Mouse (Mus musculus) frontal cortex, postnatal 36 days (tissue): ENCODE data around the gene Szrd1.
"Not testable (repeated sequence)": the region's sequence is repeated elsewhere in the genome, so short reads cannot be mapped to it uniquely, and the experiment has no call there.

ENCODE experiments used
- DNase-seq, 2 experiments: peaks; one replicate each; pipeline ENCODE4 v3.0.0; 2022; ENCODE audit warnings: low spot score in 2 of 2

The Szrd1 gene

GRCm38 (mm10) chr4:141147112-141148008, 7.8 kb upstream of the Szrd1 start, which contains the start of gene Fbxo42:
Gene Fbxo42, plus strand, starts transcription at chr4:141147913.
- peak; percentile 91 to 94 for DNase-seq

- no peak for DNase-seq
Measured at GRCm38 (mm10) chr4:141146491-141147033, 7.0 kb upstream of the Szrd1 start.

- not testable (repeated sequence) for DNase-seq
Measured at GRCm38 (mm10) chr4:141145124-141145523, 5.5 kb upstream of the Szrd1 start.

- DNase-seq = peak; percentile 76 to 90
Measured at GRCm38 (mm10) chr4:141142285-141142811, 2.8 kb upstream of the Szrd1 start.

GRCm38 (mm10) chr4:141140967-141141366, 1.4 kb upstream of the Szrd1 start:
- no peak for DNase-seq

- DNase-seq = not testable (repeated sequence)
Measured at GRCm38 (mm10) chr4:141140354-141140753, 779 bp upstream of the Szrd1 start.

- no peak for DNase-seq
Measured at GRCm38 (mm10) chr4:141138425-141139115, 1.0 kb downstream of the Szrd1 start.

GRCm38 (mm10) chr4:141137740-141138139, 1.8 kb downstream of the Szrd1 start:
- not testable (repeated sequence) for DNase-seq

GRCm38 (mm10) chr4:141136126-141136525, 3.4 kb downstream of the Szrd1 start:
- no peak for DNase-seq

GRCm38 (mm10) chr4:141134751-141135530, 4.6 kb downstream of the Szrd1 start:
- DNase-seq = peak in 1 of 2 experiments; percentile 44

- DNase-seq = no peak
Measured at GRCm38 (mm10) chr4:141134031-141134441, 5.5 kb downstream of the Szrd1 start.

- no peak for DNase-seq
Measured at GRCm38 (mm10) chr4:141133227-141133626, 6.3 kb downstream of the Szrd1 start.

- DNase-seq = no peak
Measured at GRCm38 (mm10) chr4:141132191-141132590, 7.4 kb downstream of the Szrd1 start.

- no peak for DNase-seq
Measured at GRCm38 (mm10) chr4:141131531-141132061, 8.0 kb downstream of the Szrd1 start.

- peak in 1 of 2 experiments; percentile 42 for DNase-seq
Measured at GRCm38 (mm10) chr4:141130704-141131342, 8.8 kb downstream of the Szrd1 start.

- no peak for DNase-seq
Measured at GRCm38 (mm10) chr4:141129190-141129710, 10.3 kb downstream of the Szrd1 start.

- no peak for DNase-seq
Measured at GRCm38 (mm10) chr4:141123065-141123464, 16.5 kb downstream of the Szrd1 start.

GRCm38 (mm10) chr4:141122663-141123062, 16.9 kb downstream of the Szrd1 start:
- DNase-seq = no peak

- DNase-seq = peak; percentile 53 to 63
Measured at GRCm38 (mm10) chr4:141120700-141121099, 18.9 kb downstream of the Szrd1 start.

GRCm38 (mm10) chr4:141118691-141119090, 20.9 kb downstream of the Szrd1 start:
- DNase-seq = no peak
